19 mouse cellular contexts compared by ENCODE assay signal in genomic region chr17:24641944-24642343, GRCm38 (mm10). TPM values are rescaled to one million over a fixed set of nuclear protein-coding genes. Genes with fewer than 3 reads are reported as not detected.
"Had no signal": no experiment of that assay in that cellular context is flagged by ENCODE, and none has a peak within 500 bp of the region (broad histone marks: within the 10 kb centered on the region; RNA-seq: fewer than 3 reads in every experiment).

No protein-coding gene starts in this region.

- H3K9ac ChIP-seq: liver, embryonic 13.5 days; midbrain, embryonic 15.5 days; neural tube, embryonic 12.5 days; neural tube, embryonic 15.5 days; stomach, embryonic 15.5 days had no signal

- DNase-seq: kidney, adult 8-10 months; kidney, postnatal 14 days; kidney, postnatal 4 days; layer of hippocampus, adult 9-11 months; liver, embryonic 13.5 days; lung, adult 2 months; right cerebral cortex, adult 18-20 months; right cerebral cortex, postnatal 14 days; spleen, adult 18-20 months; thymus, postnatal 36 days had no signal

- H3K27me3 ChIP-seq: kidney, embryonic 15.5 days; midbrain, embryonic 15.5 days; neural tube, embryonic 12.5 days; neural tube, embryonic 15.5 days; stomach, embryonic 15.5 days had no signal

- H3K9me3 ChIP-seq: kidney, embryonic 15.5 days; liver, embryonic 13.5 days; megakaryocyte, embryonic 14.5 days; midbrain, embryonic 15.5 days; neural tube, embryonic 12.5 days; neural tube, embryonic 15.5 days; stomach, embryonic 15.5 days had no signal

- H3K4me3 ChIP-seq: kidney, embryonic 15.5 days; liver, embryonic 13.5 days; megakaryocyte, embryonic 14.5 days; midbrain, embryonic 15.5 days; neural tube, embryonic 12.5 days; neural tube, embryonic 15.5 days; stomach, embryonic 15.5 days had no signal

- H3K27ac ChIP-seq: kidney, embryonic 15.5 days; liver, embryonic 13.5 days; midbrain, embryonic 15.5 days; neural tube, embryonic 12.5 days; neural tube, embryonic 15.5 days; stomach, embryonic 15.5 days had no signal

- H3K4me1 ChIP-seq: midbrain, embryonic 15.5 days had no signal

- ATAC-seq: intestine, postnatal 0 days; midbrain, embryonic 15.5 days had no signal

- H3K4me2 ChIP-seq: liver, embryonic 13.5 days; midbrain, embryonic 11.5 days; midbrain, embryonic 15.5 days; neural tube, embryonic 12.5 days; neural tube, embryonic 15.5 days; stomach, embryonic 15.5 days had no signal

- H3K36me3 ChIP-seq: neural tube, embryonic 12.5 days; stomach, embryonic 15.5 days had no signal

RNA-seq across cellular contexts. Expression of gene Npw, which starts 16.3 kb away (rescaled TPM):
- total RNA-seq: liver, adult 2 months had no signal
- polyA plus RNA-seq: liver, adult 2 months; midbrain, embryonic 11.5 days; neural tube, embryonic 12.5 days had no signal
